Mouse (Mus musculus) G1E (cell line): ENCODE measurements at regions not wholly inside any gene's neighbourhood (a gene's known extent, or its start where the extent isn't known, plus 50 kb on each side); places are given as distances from the start of the nearest gene placed in this dataset.

Source experiments
- CTCF ChIP-seq: IDR thresholded peaks from 2 replicates; pipeline ENCODE4 v1.5.1; 2012; ENCODE audit warnings: low read depth, low read length, inconsistent platforms, mixed read lengths
- GATA1 ChIP-seq: IDR thresholded peaks from 2 replicates; pipeline ENCODE4 v1.6.1; 2012; ENCODE audit warnings: borderline replicate concordance, low read length, inconsistent platforms, mixed read lengths

DNA sequence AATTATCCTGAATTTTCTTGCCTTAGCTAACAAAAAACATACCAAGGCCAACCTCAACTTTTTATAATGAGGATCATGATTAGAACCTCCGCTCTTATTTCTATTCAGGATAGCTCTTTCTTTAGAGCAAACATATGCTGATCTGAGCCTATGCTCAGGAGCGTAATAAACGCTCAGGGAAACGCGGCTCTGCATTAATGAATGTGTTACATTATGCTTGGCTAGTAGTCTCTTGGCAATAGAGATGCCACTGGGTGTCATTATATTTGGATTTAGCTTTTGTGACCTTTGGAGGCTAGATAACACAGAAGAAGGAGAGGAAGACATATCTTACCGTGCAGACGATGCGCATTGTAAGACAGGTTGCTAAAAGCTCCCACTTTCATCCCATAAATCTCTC lies 246.4 kb upstream of the 4930583I09Rik start:
- TF ChIP-seq CTCF (no peak), GATA1 (no peak)
